Comparison of ENCODE assay signal across 9 mouse cellular contexts in genomic region chr10:61089170-61090142, GRCm38 (mm10). TPM values are rescaled to one million over a fixed set of nuclear protein-coding genes. Genes with fewer than 3 reads are reported as not detected.
DNase-seq lines count a peak whose midpoint lies in the region; ATAC-seq and TF ChIP-seq lines count a peak whose summit lies in the region.
"Had no signal": no experiment of that assay in that cellular context is flagged by ENCODE, and none has a peak within 500 bp of the region (broad histone marks: within the 10 kb centered on the region; RNA-seq: fewer than 3 reads in every experiment).

TSS of gene Pcbd1 (plus strand) at chr10:61089331.

- peak; percentile 87 for DNase-seq in heart, embryonic 10.5 days (ENCODE audit: low spot score)
- no peak for DNase-seq in heart, postnatal 25 days (ENCODE audit: low spot score)
- peak; percentile 34 for DNase-seq in forebrain, embryonic 14.5 days (ENCODE audit: low spot score)
- DNase-seq in kidney, adult 11 months: peak; percentile 94
- peak in 2 of 3 experiments; percentile 28 to 29 for DNase-seq in liver, embryonic 14.5 days (ENCODE audit: low read depth in 3 of 3, low spot score in 3 of 3)
- DNase-seq in natural killer cell, adult 2 months (ENCODE audit: low spot score in 2 of 2): no peak

- peak within 1 kb of the TSS; percentile 66 for H3K4me2 ChIP-seq in forebrain, embryonic 14.5 days (ENCODE audit: low read length)
- H3K4me2 ChIP-seq in liver, embryonic 14.5 days (ENCODE audit: low read depth): peak within 1 kb of the TSS; percentile 76
- peak within 1 kb of the TSS; percentile 82 for H3K4me2 ChIP-seq in neural tube, embryonic 12.5 days (replicated peaks)

- peak within 1 kb of the TSS; percentile 92 for H3K27ac ChIP-seq in heart, embryonic 10.5 days
- no peak within 1 kb of the TSS for H3K27ac ChIP-seq in brown adipose tissue, adult 24 weeks (replicated peaks; ENCODE audit: low read depth, low read length)
- H3K27ac ChIP-seq in forebrain, embryonic 14.5 days (ENCODE audit: low read depth, low read length): no peak within 1 kb of the TSS
- peak within 1 kb of the TSS; percentile 37 for H3K27ac ChIP-seq in liver, embryonic 14.5 days
- no peak within 1 kb of the TSS for H3K27ac ChIP-seq in neural tube, embryonic 12.5 days

- peaks cover 36% of the 10 kb centered on the region for H3K4me1 ChIP-seq in heart, embryonic 10.5 days
- H3K4me1 ChIP-seq in brown adipose tissue, adult 24 weeks (ENCODE audit: control insufficient read depth, insufficient read depth, insufficient read length, low read length): peaks cover 3% of the 10 kb centered on the region; the same call in 1 of the 2 replicates
- peaks cover 11% of the 10 kb centered on the region; the same call in 1 of the 2 replicates for H3K4me1 ChIP-seq in forebrain, embryonic 14.5 days (ENCODE audit: control insufficient read depth, insufficient read depth, low read length)
- H3K4me1 ChIP-seq in liver, embryonic 14.5 days (replicated peaks; ENCODE audit: control insufficient read depth in 2 of 2, insufficient read depth in 2 of 2, low read length in 1 of 2): peaks cover 0 to 9% of the 10 kb centered on the region in 2 experiments; a peak in 2 of 4 replicates
- H3K4me1 ChIP-seq in neural tube, embryonic 12.5 days: peaks cover 10% of the 10 kb centered on the region
- H3K4me1 ChIP-seq: megakaryocyte, embryonic 14.5 days had no signal

- peak within 1 kb of the TSS; percentile 70 for H3K4me3 ChIP-seq in heart, embryonic 10.5 days
- H3K4me3 ChIP-seq in brown adipose tissue, adult 24 weeks (ENCODE audit: insufficient read depth, low read depth, low read length): 0 out of 2 replicates have a peak within 1 kb of the TSS, but pooled peaks have one; percentile 26
- H3K4me3 ChIP-seq in forebrain, embryonic 14.5 days (ENCODE audit: low read depth, low read length): peak within 1 kb of the TSS; percentile 27
- H3K4me3 ChIP-seq in liver, embryonic 14.5 days (ENCODE audit: insufficient read depth in 1 of 2, low read depth in 2 of 2, low read length in 2 of 2): peak within 1 kb of the TSS; percentile 37 to 54
- H3K4me3 ChIP-seq in neural tube, embryonic 12.5 days: peak within 1 kb of the TSS; percentile 33
- H3K4me3 ChIP-seq: megakaryocyte, embryonic 14.5 days had no signal

- no peak for TF ChIP-seq EP300 in liver, embryonic 14.5 days (IDR thresholded peaks at IDR 0.05; ENCODE audit: low read depth)

- no peaks in the 10 kb centered on the region for H3K9me3 ChIP-seq in heart, embryonic 10.5 days
- no peaks in the 10 kb centered on the region for H3K9me3 ChIP-seq in forebrain, embryonic 14.5 days (replicated peaks; ENCODE audit: control insufficient read depth, low read length)
- H3K9me3 ChIP-seq in liver, embryonic 14.5 days (ENCODE audit: control insufficient read depth, low read length): no peaks in the 10 kb centered on the region
- H3K9me3 ChIP-seq in neural tube, embryonic 12.5 days: no peaks in the 10 kb centered on the region
- H3K9me3 ChIP-seq: megakaryocyte, embryonic 14.5 days had no signal

- WGBS in heart, embryonic 10.5 days: 7% methylated on average over 33 of the region's 33 CpGs
- WGBS in forebrain, embryonic 14.5 days: 14% methylated on average over 31 of the region's 33 CpGs
- WGBS in liver, embryonic 14.5 days (ENCODE audit: insufficient replicate concordance): 7% methylated on average over 31 of the region's 33 CpGs
- 8% methylated on average over 33 of the region's 33 CpGs for WGBS in neural tube, embryonic 12.5 days

- no peaks in the 10 kb centered on the region for H3K27me3 ChIP-seq in heart, embryonic 10.5 days (ENCODE audit: insufficient read depth, poor library complexity, severe bottlenecking)
- no peaks in the 10 kb centered on the region for H3K27me3 ChIP-seq in forebrain, embryonic 14.5 days (replicated peaks; ENCODE audit: control insufficient read depth, insufficient read depth, low read length)
- H3K27me3 ChIP-seq in liver, embryonic 14.5 days (ENCODE audit: control insufficient read depth, insufficient read depth, low read length): no peaks in the 10 kb centered on the region
- H3K27me3 ChIP-seq in neural tube, embryonic 12.5 days (replicated peaks): no peaks in the 10 kb centered on the region

- peak; percentile 38; the same call in 1 of the 2 replicates for TF ChIP-seq CTCF in liver, embryonic 14.5 days (IDR thresholded peaks at IDR 0.05; ENCODE audit: low read depth)

- peaks cover 14% of the 10 kb centered on the region; the same call in 1 of the 2 replicates for H3K36me3 ChIP-seq in heart, embryonic 10.5 days
- H3K36me3 ChIP-seq in forebrain, embryonic 14.5 days (ENCODE audit: control insufficient read depth, insufficient read depth, low read length): no peaks in the 10 kb centered on the region
- H3K36me3 ChIP-seq in liver, embryonic 14.5 days (replicated peaks; ENCODE audit: control insufficient read depth, insufficient read depth, low read depth): no peaks in the 10 kb centered on the region
- 0 out of 2 replicates have a peak, but pooled peaks cover 3% of the 10 kb centered on the region for H3K36me3 ChIP-seq in neural tube, embryonic 12.5 days

- intact Hi-C loops in heart, postnatal 25 days (cut with DNase I): no loop called here

- H3K9ac ChIP-seq in forebrain, embryonic 14.5 days (ENCODE audit: low read length): peak within 1 kb of the TSS; percentile 66
- H3K9ac ChIP-seq in liver, embryonic 14.5 days (replicated peaks): peak within 1 kb of the TSS; percentile 66
- peak within 1 kb of the TSS; percentile 67 for H3K9ac ChIP-seq in neural tube, embryonic 12.5 days

- peak; percentile 45 for ATAC-seq in forebrain, embryonic 14.5 days
- ATAC-seq in liver, embryonic 14.5 days (ENCODE audit: insufficient read depth): peak; percentile 70
- peak; percentile 59 for ATAC-seq in neural tube, embryonic 12.5 days (ENCODE audit: low FRiP score, low read depth)

RNA-seq across cellular contexts. Expression of gene Pcbd1, which starts in this region (rescaled TPM):
- polyA plus RNA-seq in heart, embryonic 10.5 days (2016; fragmentation: Nextera tagmentation; extraction: Ambion mirVana): 63.1 and 69.7 TPM in 2 replicates
- 1 to 10 TPM in 1 of 2 experiments, under 1 TPM in 1; 0.78 to 1.4 TPM for total RNA-seq in heart, postnatal 25 days (2021)
- 2.5 and 3.1 TPM in 2 replicates for polyA plus RNA-seq in brown adipose tissue, adult 24 weeks (2012; ENCODE audit: insufficient read depth, insufficient read length, missing spikeins)
- polyA plus RNA-seq in forebrain, embryonic 14.5 days (2014; fragmentation: Nextera tagmentation; extraction: Ambion mirVana): 22.2 and 25.5 TPM in 2 replicates
- polyA plus RNA-seq in liver, embryonic 14.5 days (2012; rRNA removed): 75.2 and 79.9 TPM in 2 replicates
- 162 and 164 TPM in 2 replicates for polyA plus RNA-seq in liver, embryonic 14.5 days (2014; fragmentation: Nextera tagmentation; extraction: Ambion mirVana)
- 27.2 and 27.6 TPM in 2 replicates for polyA plus RNA-seq in neural tube, embryonic 12.5 days (2016; fragmentation: Nextera tagmentation; extraction: Ambion mirVana)

Comparison
In these comparisons a context has a peak if more than half of its experiments do, and no peak if none do; other contexts are left out.
1. DNase-seq: peak in heart, embryonic 10.5 days (single experiment), forebrain, embryonic 14.5 days (single experiment), kidney, adult 11 months (single experiment) and liver, embryonic 14.5 days (2 of 3); none in heart, postnatal 25 days (single experiment) and natural killer cell, adult 2 months (0 of 2).
2. H3K27ac ChIP-seq: peak in heart, embryonic 10.5 days (single experiment) and liver, embryonic 14.5 days (single experiment); none in brown adipose tissue, adult 24 weeks (single experiment), forebrain, embryonic 14.5 days (single experiment) and neural tube, embryonic 12.5 days (single experiment).
3. Peak in every context shown above with its lines, with median percentiles within 50 percentile points of each other: H3K4me3 ChIP-seq, ATAC-seq, H3K4me2 ChIP-seq and H3K9ac ChIP-seq.